Mouse (Mus musculus) liver, adult 2 months (tissue): Measurements from ENCODE around the gene Ngdn. TPM values are rescaled to one million over a fixed set of nuclear protein-coding genes. Genes with fewer than 3 reads are reported as not detected.
"Not testable (repeated sequence)": the region's sequence is repeated elsewhere in the genome, so short reads cannot be mapped to it uniquely, and the experiment has no call there.

ENCODE experiments used
- DNase-seq: peaks from one replicate; pipeline ENCODE4 v3.0.0-alpha.2; 2011; ENCODE audit warnings: low read depth, low spot score; ENCODE audit errors: extremely low read depth
- H3K27ac ChIP-seq: fragments of 200-500 bp; replicated peaks from 2 replicates; pipeline ENCODE4 v1.5.1; 2012; ENCODE audit warnings: low read depth, mild to moderate bottlenecking, control low read depth, inconsistent platforms, low read length; ENCODE audit not compliant: insufficient read depth
- H3K27me3 ChIP-seq: fragments of 200-500 bp; 2 replicates; pipeline ENCODE4 v1.6.1; 2012; ENCODE audit warnings: mild to moderate bottlenecking, moderate library complexity, low read length, inconsistent platforms; ENCODE audit not compliant: control insufficient read depth, insufficient read depth
- H3K36me3 ChIP-seq: fragments of 200-500 bp; 2 replicates; pipeline ENCODE4 v1.6.1; 2012; ENCODE audit warnings: low read length, inconsistent platforms; ENCODE audit not compliant: control insufficient read depth, insufficient read depth
- H3K4me1 ChIP-seq: fragments of 200-500 bp; 2 replicates; pipeline ENCODE4 v1.6.1; 2011; ENCODE audit warnings: low read length; ENCODE audit not compliant: control insufficient read depth, insufficient read depth
- H3K4me3 ChIP-seq: fragments of 200-500 bp; 2 replicates; pipeline ENCODE4 v1.5.1; 2011; ENCODE audit warnings: low read depth, mild to moderate bottlenecking, control low read depth, low read length, moderate library complexity; ENCODE audit not compliant: insufficient read depth
- H3K79me2 ChIP-seq: fragments of 200-500 bp; 2 replicates; pipeline ENCODE4 v1.6.1; 2012; ENCODE audit warnings: inconsistent platforms, mild to moderate bottlenecking, low read length, moderate library complexity; ENCODE audit not compliant: control insufficient read depth, insufficient read depth
- H3K9ac ChIP-seq: fragments of 200-500 bp; 2 replicates; pipeline ENCODE4 v1.6.1; 2012; ENCODE audit warnings: low read depth, mild to moderate bottlenecking, control low read depth, inconsistent platforms, low read length
- CTCF ChIP-seq: fragments of 200-500 bp; IDR thresholded peaks from 2 replicates; pipeline ENCODE4 v1.5.1; 2011; ENCODE audit warnings: low read depth, low read length, control low read depth
- POLR2A ChIP-seq: fragments of 200-500 bp; IDR thresholded peaks from 2 replicates; pipeline ENCODE4 v1.6.1; 2011; ENCODE audit warnings: low read length, control low read depth; ENCODE audit not compliant: insufficient read depth; ENCODE audit errors: extremely low read depth
- WGBS: fragments of 180-500 bp; shearing (Covaris S2); methylation state at CpG from one replicate; pipeline ENCODE4 v1.1.7; 2018; 5-methylcytosine and 5-hydroxymethylcytosine counted together
- polyA plus RNA-seq: library from polyadenylated mRNA; depleted of rRNA; stranded (reverse); fragments of >200 nt; gene quantifications from 2 replicates; pipeline ENCODE4 v1.2.3, GENCODE M21; 2012
- total RNA-seq: library from RNA; depleted of rRNA; stranded (reverse); fragments of >200 nt; gene quantifications from 2 replicates; pipeline ENCODE4 v1.2.3, GENCODE M21; 2014

Ngdn gene
- total and polyA plus RNA-seq, 2 experiments: 8.1 to 26.9 TPM

GRCm38 (mm10) chr14:54995457-54996138 lies 19.7 kb upstream of the Ngdn start:
- Histone ChIP-seq H3K79me2 (no peaks in the 10 kb centered on the region), H3K4me3 (no peak overlapping the region), H3K4me1 (no peaks in the 10 kb centered on the region), H3K36me3 (no peaks in the 10 kb centered on the region), H3K27me3 (no peaks in the 10 kb centered on the region), H3K27ac (no peak overlapping the region), H3K9ac (no peak overlapping the region)
- whole genome bisulfite sequencing: 58% methylated on average over 14 of the region's 14 CpGs
- DNase-seq: no peak
- TF ChIP-seq CTCF (no peak), POLR2A (no peak)

- H3K4me3 ChIP-seq: no peak overlapping the region
- 82% methylated on average over 9 of the region's 9 CpGs for WGBS
- no peaks in the 10 kb centered on the region for H3K4me1 ChIP-seq
- DNase-seq: no peak
- TF ChIP-seq POLR2A (no peak), CTCF (no peak)
- H3K79me2 ChIP-seq: no peaks in the 10 kb centered on the region
- no peak overlapping the region for H3K9ac ChIP-seq
- no peak overlapping the region for H3K27ac ChIP-seq
- no peaks in the 10 kb centered on the region for H3K27me3 ChIP-seq
- no peaks in the 10 kb centered on the region for H3K36me3 ChIP-seq
Measured at GRCm38 (mm10) chr14:54996793-54997192, 18.5 kb upstream of the Ngdn start.

- Histone ChIP-seq H3K79me2 (no peaks in the 10 kb centered on the region), H3K9ac (no peak overlapping the region), H3K4me1 (no peaks in the 10 kb centered on the region), H3K27ac (no peak overlapping the region), H3K36me3 (no peaks in the 10 kb centered on the region), H3K4me3 (no peak overlapping the region), H3K27me3 (no peaks in the 10 kb centered on the region)
- no peak for TF ChIP-seq POLR2A
- no peak for DNase-seq
- WGBS: 73% methylated on average over 4 of the region's 4 CpGs
Measured at GRCm38 (mm10) chr14:54997297-54997696, 18.0 kb upstream of the Ngdn start.

GRCm38 (mm10) chr14:54998680-54999079 lies 16.6 kb upstream of the Ngdn start:
- Histone ChIP-seq H3K79me2 (no peaks in the 10 kb centered on the region), H3K4me1 (peaks cover 3% of the 10 kb centered on the region; the same call in 1 of the 2 replicates), H3K27me3 (no peaks in the 10 kb centered on the region), H3K9ac (no peak overlapping the region), H3K27ac (no peak overlapping the region), H3K36me3 (no peaks in the 10 kb centered on the region), H3K4me3 (no peak overlapping the region)
- no peak for DNase-seq
- TF ChIP-seq CTCF (no peak), POLR2A (no peak)

- H3K27me3 ChIP-seq, H3K4me3 ChIP-seq, H3K9ac ChIP-seq, H3K4me1 ChIP-seq, H3K79me2 ChIP-seq, H3K36me3 ChIP-seq, H3K27ac ChIP-seq, DNase-seq: not testable (repeated sequence)
- 86% methylated on average over 5 of the region's 5 CpGs for WGBS
Measured at GRCm38 (mm10) chr14:54999868-55000267, 15.4 kb upstream of the Ngdn start.

- no peak for DNase-seq
- no peak overlapping the region for H3K4me3 ChIP-seq
- no peak overlapping the region for H3K9ac ChIP-seq
- WGBS: 90% methylated on average over 6 of the region's 6 CpGs
- no peaks in the 10 kb centered on the region for H3K36me3 ChIP-seq
- no peak overlapping the region for H3K27ac ChIP-seq
- peaks cover 3% of the 10 kb centered on the region; the same call in 1 of the 2 replicates for H3K4me1 ChIP-seq
- TF ChIP-seq POLR2A: no peak
- no peak for TF ChIP-seq CTCF
- H3K27me3 ChIP-seq: no peaks in the 10 kb centered on the region
- no peaks in the 10 kb centered on the region for H3K79me2 ChIP-seq
Measured at GRCm38 (mm10) chr14:55000814-55001213, 14.4 kb upstream of the Ngdn start.
